Mouse (Mus musculus) spleen, postnatal 0 days (tissue): ENCODE measurements around the gene 1700003E16Rik. TPM values are rescaled to one million over a fixed set of nuclear protein-coding genes. Genes with fewer than 3 reads are reported as not detected.

ENCODE experiments used
- polyA plus RNA-seq: library from polyadenylated mRNA; unstranded; fragments of >200 nt; fragmentation: Nextera tagmentation; extraction: Ambion mirVana; gene quantifications from 2 replicates; pipeline ENCODE4 v1.2.1, GENCODE M21; 2015

1700003E16Rik gene
- 0.10 and 0.11 TPM in 2 replicates for polyA plus RNA-seq

GRCm38 (mm10) chr6:83156259-83156684, at the start of gene 1700003E16Rik, which contains the start of gene Wdr54:
Gene 1700003E16Rik, plus strand, starts transcription at chr6:83156404.
Gene Wdr54, minus strand, starts transcription at chr6:83156397.

DNA sequence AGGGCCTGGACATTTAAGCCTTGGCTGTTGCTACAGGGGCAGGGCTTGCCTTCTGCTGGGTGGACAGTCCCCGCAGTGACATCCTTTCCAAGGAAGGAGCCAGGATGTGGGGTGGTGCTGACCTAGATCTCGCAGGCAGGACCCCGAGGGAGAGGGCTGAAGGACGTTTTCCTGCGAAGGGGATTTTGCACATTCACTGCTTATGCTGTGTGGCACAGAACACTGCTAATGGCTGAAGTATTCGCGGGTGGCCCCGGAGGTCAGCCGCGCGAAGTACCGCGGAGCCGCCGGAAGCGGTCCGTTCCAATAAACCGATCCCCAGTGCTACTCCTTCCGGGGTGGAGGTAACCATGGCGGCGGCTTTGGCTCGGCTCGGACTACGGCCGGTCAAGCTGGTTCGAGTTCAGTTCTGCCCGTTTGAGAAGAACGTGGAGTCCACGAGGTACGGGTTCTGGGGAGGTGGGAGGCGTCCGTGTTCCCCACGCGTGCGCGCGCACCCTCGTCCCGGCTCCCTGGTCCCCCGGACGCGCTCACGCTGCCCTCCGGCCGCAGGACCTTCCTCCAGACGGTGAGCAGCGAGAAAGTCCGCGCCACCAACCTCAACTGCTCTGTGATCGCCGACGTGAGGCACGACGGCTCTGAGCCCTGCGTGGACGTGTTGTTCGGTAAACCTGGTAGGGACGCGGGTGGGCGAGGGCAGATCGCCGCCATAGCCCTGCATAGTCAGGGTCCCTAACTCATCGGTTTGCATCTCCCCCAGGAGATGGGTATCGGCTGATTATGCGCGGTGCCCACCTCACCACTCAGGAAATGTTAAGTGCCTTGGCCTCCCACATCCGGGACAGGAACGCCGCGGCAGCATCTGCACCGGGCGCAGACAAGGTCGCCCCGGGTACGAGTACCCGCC, 47.2 kb upstream of the 1700003E16Rik start, which contains the start of gene Mrpl53:
TSS of gene Mrpl53 (plus strand) at position 279 of the 907 bp plus-strand sequence.

GRCm38 (mm10) chr6:83115011-83115671, 41.1 kb upstream of the 1700003E16Rik start, which contains the start of gene Mogs:
Gene Mogs, plus strand, starts transcription at chr6:83115496.

GRCm38 (mm10) chr6:83120930-83121862, 35.0 kb upstream of the 1700003E16Rik start, which contains the start of gene Wbp1:
Gene Wbp1, minus strand, starts transcription at chr6:83121559.

GRCm38 (mm10) chr6:83125331-83125730, 30.9 kb upstream of the 1700003E16Rik start, which contains the start of gene Ino80b:
Gene Ino80b, minus strand, starts transcription at chr6:83125431.

DNA sequence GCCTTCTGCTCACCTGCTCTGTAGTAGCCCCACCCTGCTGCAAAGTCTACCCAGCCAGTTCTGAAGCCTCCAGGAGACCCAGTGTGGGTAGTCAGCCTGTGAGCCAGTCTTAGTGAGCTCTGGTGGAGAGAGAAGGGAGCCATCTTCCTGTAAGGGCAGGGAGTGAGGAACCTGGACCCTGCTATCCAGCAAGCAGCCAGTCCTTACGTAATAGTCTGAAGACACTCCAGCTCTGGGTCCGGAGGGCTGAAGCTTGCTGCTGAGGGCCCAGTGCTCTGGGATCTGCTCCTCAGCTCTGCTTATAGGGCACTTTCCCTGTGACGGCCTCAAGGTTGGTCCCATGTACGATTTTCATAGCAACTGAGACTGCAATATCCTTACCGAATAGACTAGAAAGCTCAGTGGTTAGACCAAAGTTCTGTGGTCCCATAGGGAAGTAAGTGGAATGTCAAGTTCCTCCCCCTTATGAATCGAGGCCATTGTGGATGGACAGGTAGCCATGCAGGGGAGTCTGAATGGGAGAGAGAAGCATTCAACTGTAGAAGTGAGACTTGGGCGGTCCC, 21.2 kb upstream of the 1700003E16Rik start, which contains the start of gene Rtkn:
TSS of gene Rtkn (plus strand) at position 513 of the 563 bp plus-strand sequence.

DNA sequence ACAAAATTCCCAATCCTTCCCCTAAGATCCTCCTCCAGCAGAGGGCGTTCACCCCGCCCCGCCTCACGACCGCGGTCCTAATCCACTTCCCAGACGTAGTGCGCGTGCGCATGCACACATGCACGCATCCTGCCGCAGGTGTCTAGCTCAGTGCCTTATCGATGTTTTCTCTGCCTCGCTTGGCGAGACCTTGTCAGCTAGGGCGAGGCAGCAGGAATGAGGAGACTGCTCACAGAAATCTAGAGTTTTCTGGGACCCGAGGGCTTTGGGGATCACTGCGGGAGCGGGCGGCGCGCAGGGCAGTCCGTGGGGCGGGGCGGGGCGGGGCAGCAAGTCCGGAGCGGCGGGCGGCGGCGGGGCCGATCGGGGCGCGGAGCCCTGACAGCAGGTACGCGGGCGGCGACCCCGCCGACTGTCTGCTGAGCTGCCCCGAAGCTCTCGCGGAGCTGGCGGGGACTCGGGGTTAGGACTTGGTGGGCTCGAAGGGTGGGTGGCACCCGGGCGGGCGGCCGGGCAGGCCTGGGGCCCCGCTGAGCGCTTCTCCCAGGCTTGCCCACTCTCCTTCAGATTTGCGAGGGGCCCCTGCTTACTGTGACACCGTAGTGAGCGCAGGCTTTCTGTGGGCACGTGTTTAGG, 9.5 kb downstream of the 1700003E16Rik start, which contains the start of gene Dctn1:
TSS of gene Dctn1 (plus strand) at position 314 of the 636 bp plus-strand sequence.

Other genes with a start within 250 kb of the 1700003E16Rik start
- 0.36 and 0.43 TPM in 2 replicates for gene Sema4f, start 216.6 kb upstream of the 1700003E16Rik start, polyA plus RNA-seq
- gene M1ap, start 209.5 kb upstream of the 1700003E16Rik start, polyA plus RNA-seq = 15.5 and 16.1 TPM in 2 replicates
- gene Dok1, start 122.9 kb upstream of the 1700003E16Rik start, polyA plus RNA-seq = 26.3 and 28.2 TPM in 2 replicates
- 1.8 and 3.1 TPM in 2 replicates for gene Loxl3, start 122.2 kb upstream of the 1700003E16Rik start, polyA plus RNA-seq
- gene Aup1, start 101.9 kb upstream of the 1700003E16Rik start, polyA plus RNA-seq = 193 and 196 TPM in 2 replicates
- gene Htra2, start 101.1 kb upstream of the 1700003E16Rik start, polyA plus RNA-seq = 114 and 124 TPM in 2 replicates
- 0.59 and 0.73 TPM in 2 replicates for gene Dqx1, start 98.6 kb upstream of the 1700003E16Rik start, polyA plus RNA-seq
- not detected in 2 replicates for gene Tlx2, start 86.1 kb upstream of the 1700003E16Rik start, polyA plus RNA-seq
- gene Pcgf1, start 78.5 kb upstream of the 1700003E16Rik start, polyA plus RNA-seq = 23.5 and 25.1 TPM in 2 replicates
- 0.51 and 1.0 TPM in 2 replicates for gene Lbx2, start 70.0 kb upstream of the 1700003E16Rik start, polyA plus RNA-seq
- gene Ccdc142, start 54.8 kb upstream of the 1700003E16Rik start, polyA plus RNA-seq = 1.6 and 2.2 TPM in 2 replicates
- 1.4 and 2.5 TPM in 2 replicates for gene Gm42688, start 54.8 kb upstream of the 1700003E16Rik start, polyA plus RNA-seq
- gene Mrpl53, start 47.4 kb upstream of the 1700003E16Rik start, polyA plus RNA-seq = 78.0 and 87.2 TPM in 2 replicates
- 32.6 and 33.7 TPM in 2 replicates for gene Mogs, start 40.9 kb upstream of the 1700003E16Rik start, polyA plus RNA-seq
- 36.8 and 44.2 TPM in 2 replicates for gene Wbp1, start 34.8 kb upstream of the 1700003E16Rik start, polyA plus RNA-seq
- gene Ino80b, start 31.0 kb upstream of the 1700003E16Rik start, polyA plus RNA-seq = 8.7 and 10.1 TPM in 2 replicates
- 3.6 and 3.9 TPM in 2 replicates for gene Rtkn, start 20.9 kb upstream of the 1700003E16Rik start, polyA plus RNA-seq
- 0.40 and 0.43 TPM in 2 replicates for gene Wdr54, start within 50 bp of the 1700003E16Rik start, polyA plus RNA-seq
- gene Dctn1, start 9.5 kb downstream of the 1700003E16Rik start, polyA plus RNA-seq = 25.0 and 30.5 TPM in 2 replicates
- gene Slc4a5, start 63.4 kb downstream of the 1700003E16Rik start, polyA plus RNA-seq = 0.07 and 0.11 TPM in 2 replicates
- 31.5 and 41.3 TPM in 2 replicates for gene Mthfd2, start 169.5 kb downstream of the 1700003E16Rik start, polyA plus RNA-seq
- 38.3 and 41.6 TPM in 2 replicates for gene Mob1a, start 169.6 kb downstream of the 1700003E16Rik start, polyA plus RNA-seq
- gene Bola3, start 192.7 kb downstream of the 1700003E16Rik start, polyA plus RNA-seq = 298 and 364 TPM in 2 replicates